Comparison of ENCODE assay signal across 23 mouse cellular contexts in the genomic region with DNA sequence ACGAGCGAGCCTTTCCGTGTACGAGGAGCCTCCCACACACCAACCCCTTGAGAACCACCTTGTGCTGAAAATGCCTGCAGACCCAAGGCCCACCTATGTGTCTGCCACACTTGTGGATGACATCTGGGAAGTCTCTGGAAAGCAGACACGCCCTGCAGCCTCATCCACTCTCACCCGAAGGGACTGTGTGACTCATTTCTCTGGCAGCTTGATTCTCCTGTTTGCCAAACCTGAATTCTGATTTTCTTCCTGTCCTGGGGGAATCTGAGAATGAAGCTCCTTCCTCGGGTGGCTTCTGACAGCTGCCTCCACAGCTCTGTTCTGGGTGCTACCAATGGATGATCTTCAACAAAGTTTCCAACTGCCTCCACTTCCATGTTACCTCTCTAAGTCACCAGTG. TPM values are rescaled to one million over a fixed set of nuclear protein-coding genes. Genes with fewer than 3 reads are reported as not detected.
DNase-seq lines count a peak whose midpoint lies in the region; TF ChIP-seq lines count a peak whose summit lies in the region.
"Had no signal": no experiment of that assay in that cellular context is flagged by ENCODE, and none has a peak within 500 bp of the region (broad histone marks: within the 10 kb centered on the region; RNA-seq: fewer than 3 reads in every experiment).

No protein-coding gene starts in this region.

- no peaks in the 10 kb centered on the region for H3K79me2 ChIP-seq in heart, adult 2 months (replicated peaks; ENCODE audit: control insufficient read depth, insufficient read depth, low read length)

- peak overlapping the region; percentile 84; the same call in 1 of the 2 replicates for H3K27ac ChIP-seq in heart, adult 2 months
- H3K27ac ChIP-seq: forebrain, embryonic 15.5 days; heart, embryonic 13.5 days; left cerebral cortex, adult 2 months; liver, embryonic 15.5 days; midbrain, embryonic 12.5 days; neural tube, embryonic 13.5 days had no signal

- TF ChIP-seq EP300 in heart, adult 2 months (IDR thresholded peaks at IDR 0.05; ENCODE audit: insufficient read depth, low read depth, low read length), result 0 out of 2 replicates have a peak, but pooled peaks have one; percentile 28

- peak; percentile 62 for DNase-seq in adrenal gland, adult 2 months
- no peak for DNase-seq in adrenal gland, postnatal 36 days
- peak in 1 of 2 experiments; percentile 47 for DNase-seq in heart, adult 2 months
- no peak for DNase-seq in heart, postnatal 4 days
- DNase-seq in urinary bladder, postnatal 36 days (ENCODE audit: low spot score in 2 of 2), result peak; percentile 44 to 54
- no peak for DNase-seq in urinary bladder, postnatal 10 days (ENCODE audit: low spot score)
- DNase-seq in skeletal muscle tissue, adult 2 months (ENCODE audit: low read depth, low spot score), result peak; percentile 42
- DNase-seq in lung, postnatal 25 days (ENCODE audit: low spot score), result no peak
- DNase-seq: adrenal gland, postnatal 25 days; cerebellum, adult 8-10 months; kidney, postnatal 36 days; layer of hippocampus, adult 9-11 months; spleen, adult 18-20 months; thymus, postnatal 25 days had no signal

- H3K4me1 ChIP-seq in heart, adult 2 months (ENCODE audit: control insufficient read depth, insufficient read depth, low read length), result peaks cover 4% of the 10 kb centered on the region

- no peak for TF ChIP-seq POLR2A in heart, adult 2 months (IDR thresholded peaks at IDR 0.05; ENCODE audit: insufficient read depth, low read depth, low read length)

- intact Hi-C loops in heart, adult 2 months (cut with DNase I), result loop anchor here (5.0 kb wide), 1 partner anchor 56 kb away; no protein-coding TSS in a partner anchor

- no peaks in the 10 kb centered on the region for H3K27me3 ChIP-seq in heart, adult 2 months (ENCODE audit: control insufficient read depth, insufficient read depth, low read length)
- H3K27me3 ChIP-seq: forebrain, embryonic 15.5 days had no signal

- no peak overlapping the region for H3K9ac ChIP-seq in heart, adult 2 months (ENCODE audit: low read depth, low read length)
- H3K9ac ChIP-seq: forebrain, embryonic 15.5 days; heart, embryonic 13.5 days; liver, embryonic 15.5 days; midbrain, embryonic 12.5 days; neural tube, embryonic 13.5 days had no signal

- H3K36me3 ChIP-seq in heart, adult 2 months (ENCODE audit: control insufficient read depth, insufficient read depth, low read length), result no peaks in the 10 kb centered on the region

- H3K4me3 ChIP-seq in heart, adult 2 months, result no peak overlapping the region
- H3K4me3 ChIP-seq: forebrain, embryonic 15.5 days; heart, embryonic 13.5 days; left cerebral cortex, adult 2 months; liver, embryonic 15.5 days; midbrain, embryonic 12.5 days; neural tube, embryonic 13.5 days had no signal

- no peak for TF ChIP-seq CTCF in heart, adult 2 months (IDR thresholded peaks at IDR 0.05)

- WGBS in heart, adult 2 months, result 62% methylated on average over 7 of the region's 7 CpGs

RNA-seq across cellular contexts. Expression of a gene that starts 31.6 kb away (rescaled TPM):
- total RNA-seq in adrenal gland, adult 2 months (2021), result 100 to 1,000 TPM; 106 to 112 TPM
- 20.8 and 25.6 TPM in 2 replicates for polyA plus RNA-seq in adrenal gland, adult 2 months (2012; rRNA removed)
- total RNA-seq in adrenal gland, postnatal 36 days (2021), result 100 to 1,000 TPM; 100 to 114 TPM
- 10 to 100 TPM; 60.5 to 67.2 TPM for total RNA-seq in heart, adult 2 months (2021)
- 37.1 and 55.3 TPM in 2 replicates for polyA plus RNA-seq in heart, adult 2 months (2012; rRNA removed)
- 10 to 100 TPM; 57.6 to 62.7 TPM for total RNA-seq in heart, postnatal 4 days (2021)

RNA-seq across cellular contexts. Expression of a gene that starts 31.7 kb away (rescaled TPM):
- total RNA-seq in adrenal gland, adult 2 months (2021), result 10 to 100 TPM; 62.8 to 79.5 TPM
- polyA plus RNA-seq in adrenal gland, adult 2 months (2012; rRNA removed), result 136 and 185 TPM in 2 replicates
- total RNA-seq in adrenal gland, postnatal 36 days (2021), result 10 to 100 TPM; 65.4 to 66.8 TPM
- total RNA-seq in heart, adult 2 months (2021), result 10 to 100 TPM; 69.3 to 75.0 TPM
- 122 and 139 TPM in 2 replicates for polyA plus RNA-seq in heart, adult 2 months (2012; rRNA removed)
- total RNA-seq in heart, postnatal 4 days (2021), result 10 to 100 TPM; 76.4 to 77.9 TPM

RNA-seq across cellular contexts. Expression of a gene that starts 49.9 kb away (rescaled TPM):
- total RNA-seq in adrenal gland, adult 2 months (2021), result 10 to 100 TPM; 39.4 to 69.4 TPM
- polyA plus RNA-seq in adrenal gland, adult 2 months (2012; rRNA removed), result 67.7 and 112 TPM in 2 replicates
- 10 to 100 TPM; 32.8 to 40.4 TPM for total RNA-seq in adrenal gland, postnatal 36 days (2021)
- total RNA-seq in heart, adult 2 months (2021), result not detected
- polyA plus RNA-seq in heart, adult 2 months (2012; rRNA removed), result 0.10 TPM in 1 of 2 replicates, not detected in the other
- total RNA-seq in heart, postnatal 4 days (2021), result under 1 TPM; 0.36 to 0.55 TPM
- total RNA-seq: gastrocnemius, adult 8-10 months; hematopoietic stem cell, adult 5-6 weeks; megakaryocyte progenitor cell, adult 5-6 weeks had no signal

Comparison
In these comparisons a context has a peak if more than half of its experiments do, and no peak if none do; other contexts are left out.
1. DNase-seq: peak in adrenal gland, adult 2 months (single experiment), urinary bladder, postnatal 36 days (2 of 2) and skeletal muscle tissue, adult 2 months (single experiment); none in adrenal gland, postnatal 36 days (0 of 2), heart, postnatal 4 days (single experiment), urinary bladder, postnatal 10 days (single experiment) and lung, postnatal 25 days (single experiment).
2. RNA of a gene that starts 49.9 kb away (total RNA-seq): 39.4 to 69.4 TPM in adrenal gland, adult 2 months and 32.8 to 40.4 TPM in adrenal gland, postnatal 36 days; 0.36 to 0.55 TPM in heart, postnatal 4 days and not detected in heart, adult 2 months; every median in the first group is over 10 times any median in the second.